Mouse (Mus musculus) heart, postnatal 36 days (tissue): Measurements from ENCODE around the gene Limd2. TPM values are rescaled to one million over a fixed set of nuclear protein-coding genes. Genes with fewer than 3 reads are reported as not detected.
"Not testable (repeated sequence)": the region's sequence is repeated elsewhere in the genome, so short reads cannot be mapped to it uniquely, and the experiment has no call there.

Experiments
- DNase-seq, 2 experiments: peaks; one replicate each; pipeline ENCODE4 v3.0.0; 2021 to 2022
- intact Hi-C: fragments of 180-260 bp; cut with DNase I; formaldehyde crosslinking; loops from one replicate; pipeline ENCODE4 v1.15.1; 2025
- total RNA-seq, 2 experiments: library from RNA; stranded (reverse); gene quantifications; 2 replicates each; pipeline ENCODE4 v1.2.3; 2021

The Limd2 gene
- total RNA-seq = 1 to 10 TPM; 4.2 to 4.8 TPM

GRCm38 (mm10) chr11:106160841-106161721, at the start of gene Limd2, which contains the start of gene Gm10840:
Limd2 (minus strand) TSS chr11:106160860.
Gm10840 (plus strand) TSS chr11:106160850.
- intact Hi-C loops = no loop called here
- no peak for DNase-seq

DNA sequence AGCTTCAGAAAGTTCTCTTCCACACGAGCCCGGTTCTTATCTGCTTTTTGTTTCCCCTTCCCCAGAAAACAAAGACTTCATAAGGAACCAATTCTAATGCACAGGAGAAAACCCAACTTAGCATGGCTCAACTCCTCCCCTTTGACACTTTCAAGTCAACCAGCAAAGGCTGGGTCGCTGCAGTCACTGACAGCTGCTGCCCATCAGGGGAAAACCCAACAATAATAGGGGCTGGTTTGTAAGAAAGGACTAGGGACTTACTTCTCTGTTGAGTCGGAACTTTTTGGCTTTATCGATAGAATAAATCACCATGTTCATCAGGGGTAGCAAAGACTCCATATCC, 41.4 kb upstream of the Limd2 start, which contains the start of gene Strada:
TSS of gene Strada (minus strand) at position 46 of the 343 bp plus-strand sequence.
- intact Hi-C loops = no loop called here
- no peak for DNase-seq

DNA sequence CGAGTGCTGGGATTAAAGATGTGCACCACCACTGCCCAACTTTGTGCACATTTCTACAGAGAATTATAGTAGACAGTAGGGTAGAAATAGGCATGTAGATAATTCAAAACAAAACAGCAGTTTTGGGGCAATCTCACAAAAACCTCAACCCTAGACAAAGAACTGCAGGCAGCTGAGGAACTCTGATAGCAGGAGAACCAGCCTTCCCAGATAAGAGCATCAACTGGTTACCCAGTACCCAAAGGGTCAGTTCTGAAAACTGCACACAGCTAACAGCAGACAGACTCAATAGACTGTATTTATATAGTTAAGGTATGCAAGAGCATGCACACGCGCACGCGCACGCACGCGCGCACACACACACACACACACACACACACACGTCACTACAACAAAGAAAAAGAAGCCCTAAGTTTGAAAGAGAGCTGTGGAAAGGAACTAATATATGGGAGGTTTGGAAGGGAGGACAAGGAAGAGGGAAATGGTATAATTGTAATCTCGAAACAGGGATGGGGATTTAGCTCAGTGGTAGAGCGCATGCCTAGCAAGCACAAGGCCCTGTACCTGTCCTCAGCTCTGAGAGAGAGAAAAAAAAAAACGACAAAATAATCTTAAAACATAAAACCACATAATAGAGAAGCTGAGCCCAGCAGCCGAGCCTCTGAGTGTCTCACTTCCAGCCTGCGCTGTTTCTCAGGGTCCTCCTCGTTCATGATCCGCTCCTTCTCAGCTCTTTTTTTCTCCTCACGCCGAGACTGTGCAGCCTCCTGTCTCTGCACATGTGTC, 40.9 kb upstream of the Limd2 start:
- no peak for DNase-seq
- intact Hi-C loops = no loop called here

DNA sequence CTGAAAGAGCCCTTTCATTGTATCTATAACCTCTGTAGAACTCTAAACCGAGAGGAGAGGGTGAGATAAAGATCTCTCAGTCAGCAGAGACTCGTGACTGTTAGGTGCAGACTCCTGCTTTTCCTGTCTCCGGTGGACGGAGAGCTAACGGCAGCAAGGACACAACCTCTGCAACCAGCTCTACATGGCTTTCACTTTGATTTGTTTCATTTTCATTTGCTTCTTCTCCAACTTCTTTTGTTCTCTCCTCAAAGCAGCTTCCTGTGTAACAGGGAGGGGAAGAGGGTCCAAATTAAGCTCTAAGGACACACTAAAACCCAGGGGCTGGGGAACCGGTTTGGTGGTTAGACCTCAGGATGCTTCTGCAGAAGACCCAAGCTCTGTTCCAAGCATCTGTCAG, 40.1 kb upstream of the Limd2 start:
- intact Hi-C loops = no loop called here
- DNase-seq = no peak

DNA sequence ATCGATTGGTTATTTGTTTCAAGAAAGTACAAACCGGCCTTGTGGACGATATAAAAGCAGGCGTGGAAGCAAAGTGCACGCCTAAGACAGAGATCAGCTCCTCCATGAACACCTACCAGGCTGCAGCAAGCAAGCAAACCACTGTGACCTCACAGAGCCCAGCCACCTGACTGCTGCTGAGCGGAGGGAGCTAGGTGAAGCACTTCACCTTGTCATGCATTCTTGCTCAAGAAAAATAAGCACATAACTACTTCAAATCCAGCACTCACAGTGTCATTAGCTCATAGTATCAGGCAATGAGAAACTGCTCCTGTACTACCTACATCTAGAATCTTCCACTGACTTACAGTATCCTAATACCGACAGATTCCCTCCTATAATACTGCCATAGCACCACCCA, 39.3 kb upstream of the Limd2 start:
- intact Hi-C loops, DNase-seq: not testable (repeated sequence)

GRCm38 (mm10) chr11:106198277-106198676, 37.6 kb upstream of the Limd2 start:
- no peak for DNase-seq
- intact Hi-C loops = no loop called here

GRCm38 (mm10) chr11:106195341-106195740, 34.7 kb upstream of the Limd2 start:
- no peak for DNase-seq
- intact Hi-C loops = loop anchor here (2.0 kb wide), 1 partner anchor 15 kb away; no protein-coding TSS in a partner anchor

DNA sequence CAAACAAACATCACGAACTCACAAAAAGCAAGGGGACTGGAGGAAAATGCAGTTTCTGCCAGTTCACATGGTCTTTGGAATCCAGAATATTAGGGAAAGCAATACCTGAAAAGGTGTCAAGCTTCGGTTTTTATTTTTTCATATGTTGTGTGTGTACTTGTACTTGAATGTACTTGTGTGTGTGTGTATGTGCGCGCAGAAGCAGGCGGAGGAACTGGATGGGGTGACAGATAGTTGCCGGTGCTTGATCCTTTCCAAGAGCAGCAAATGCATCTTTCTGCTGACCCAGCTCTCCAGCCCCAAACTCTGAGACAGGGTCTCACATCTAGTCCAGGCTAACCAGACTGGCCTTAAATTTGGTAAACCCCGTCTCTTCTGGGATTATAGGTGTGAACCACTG, 34.2 kb upstream of the Limd2 start:
- no peak for DNase-seq
- intact Hi-C loops = loop anchor here (2.0 kb wide), 1 partner anchor 16 kb away; no protein-coding TSS in a partner anchor

DNA sequence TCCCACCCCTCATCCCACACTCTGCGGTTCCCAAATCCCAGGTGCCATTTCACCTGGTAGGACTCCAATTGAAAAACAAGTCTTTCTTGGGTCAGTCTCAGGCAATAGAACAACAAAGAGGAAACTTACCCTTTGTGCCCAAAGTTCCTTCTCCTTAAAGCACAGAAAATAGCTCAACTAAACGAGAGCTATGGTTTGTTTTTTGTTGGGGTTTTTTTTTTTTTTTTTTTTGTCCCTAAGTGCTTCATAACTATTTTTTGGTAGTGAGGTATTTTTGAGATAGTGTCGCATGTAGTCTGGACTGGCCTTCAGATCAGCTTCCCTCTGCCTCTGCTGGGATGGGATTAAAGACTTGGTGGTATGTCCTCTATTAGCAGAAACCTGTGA, 33.5 kb upstream of the Limd2 start:
- intact Hi-C loops = loop anchor here (2.0 kb wide), 1 partner anchor 17 kb away; no protein-coding TSS in a partner anchor
- no peak for DNase-seq

- intact Hi-C loops = loop anchor here (2.0 kb wide), 2 partner anchors 17 to 35 kb away; no protein-coding TSS in a partner anchor
- peak; percentile 93 to 95 for DNase-seq
Observed at GRCm38 (mm10) chr11:106193371-106194154, 32.9 kb upstream of the Limd2 start.

DNA sequence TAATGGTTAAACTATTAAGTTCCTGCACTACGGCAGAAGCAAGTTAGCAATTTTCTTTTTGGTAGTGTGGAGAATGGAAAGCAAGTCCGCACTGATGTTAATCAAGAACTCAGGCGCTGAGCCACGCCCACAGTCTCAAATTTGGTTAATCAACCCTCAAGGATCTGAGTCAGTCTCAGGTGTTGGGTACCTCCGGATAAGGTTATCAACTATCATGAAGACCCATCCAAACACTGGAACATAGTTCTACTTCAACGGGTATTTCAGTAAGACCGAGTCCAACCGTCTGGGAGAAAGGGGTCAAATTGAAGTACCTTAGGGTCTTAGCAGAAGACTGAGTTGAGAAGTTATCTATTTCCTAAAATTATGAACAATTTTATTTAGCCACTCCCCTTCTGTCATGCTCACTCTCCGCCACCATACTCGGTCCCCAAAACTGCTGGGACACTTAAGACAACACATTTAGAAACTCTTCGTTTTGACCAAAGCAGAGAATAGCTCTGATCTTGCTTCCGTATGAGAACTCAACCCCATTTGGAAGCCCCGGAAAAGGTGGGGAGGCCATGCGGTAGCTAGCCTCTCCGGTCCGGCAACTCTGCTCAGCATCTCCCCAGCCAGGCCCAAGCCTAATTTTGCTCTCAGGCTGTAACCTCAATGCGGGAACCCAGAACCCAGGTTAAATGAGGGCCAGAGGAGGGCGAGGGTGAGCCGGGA, 32.2 kb upstream of the Limd2 start:
- intact Hi-C loops = loop anchor here (2.0 kb wide), 1 partner anchor 34 kb away; no protein-coding TSS in a partner anchor
- no peak for DNase-seq

DNA sequence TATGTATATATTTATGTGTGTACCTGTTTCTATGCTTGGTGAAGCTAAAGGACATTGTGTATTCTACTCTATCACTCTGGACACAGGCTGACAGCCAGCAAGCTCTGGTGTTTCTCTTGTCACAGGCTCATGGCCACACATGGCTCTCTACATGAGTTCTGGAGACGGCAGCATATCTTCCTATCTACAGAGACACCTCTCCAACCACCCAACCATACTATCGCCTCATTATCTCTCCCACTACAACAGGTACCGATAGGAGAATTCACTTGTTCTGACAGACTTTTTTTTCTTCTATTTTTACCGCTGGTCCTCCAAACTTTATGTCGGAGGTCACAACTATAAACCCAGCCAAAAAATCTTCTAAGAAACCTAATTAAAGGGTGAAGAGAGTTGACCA, 31.6 kb upstream of the Limd2 start:
- intact Hi-C loops = loop anchor here (2.0 kb wide), 1 partner anchor 33 kb away; no protein-coding TSS in a partner anchor
- no peak for DNase-seq

- intact Hi-C loops = loop anchor here (2.0 kb wide), 1 partner anchor 33 kb away; no protein-coding TSS in a partner anchor
- DNase-seq = no peak
Observed at GRCm38 (mm10) chr11:106191716-106192115, 31.1 kb upstream of the Limd2 start.

DNA sequence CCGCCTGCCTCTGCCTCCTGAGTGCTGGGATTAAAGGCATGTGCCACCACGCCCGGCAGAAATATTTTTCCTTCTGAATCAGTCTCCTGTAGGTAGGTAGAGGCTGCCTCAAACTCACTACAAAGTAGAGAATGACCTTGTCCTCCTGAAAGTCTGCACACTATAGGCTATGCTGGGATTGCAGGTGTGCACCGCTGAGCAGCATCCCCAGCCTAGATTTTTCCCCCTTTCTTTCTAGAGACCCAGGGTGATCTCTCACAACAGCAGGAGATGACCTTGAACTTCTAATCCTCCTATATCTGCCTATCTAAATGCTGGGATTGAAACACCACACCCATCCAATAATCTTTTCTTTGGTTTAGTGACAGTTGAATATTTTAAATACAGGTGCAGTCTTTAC, 26.7 kb upstream of the Limd2 start:
- intact Hi-C loops = no loop called here
- no peak for DNase-seq

DNA sequence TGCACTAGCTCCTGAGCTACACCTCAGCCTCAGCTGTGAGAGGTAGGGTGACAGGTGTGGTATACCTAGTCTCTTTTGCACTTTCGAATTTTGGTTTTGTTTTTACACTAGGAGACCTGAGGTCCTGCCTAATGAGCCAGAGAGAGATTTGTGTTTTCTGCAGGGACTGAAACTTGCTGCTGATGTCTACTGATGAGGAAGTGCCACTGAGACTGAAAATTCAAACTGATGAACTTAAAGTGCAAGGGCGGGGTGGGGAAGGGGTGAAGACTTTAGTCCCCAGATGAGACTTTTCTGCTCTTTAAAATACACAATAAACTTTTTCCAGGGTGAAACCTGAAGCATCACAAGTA, 19.8 kb upstream of the Limd2 start:
- intact Hi-C loops = no loop called here
- no peak for DNase-seq

GRCm38 (mm10) chr11:106179711-106180448, 19.2 kb upstream of the Limd2 start:
- DNase-seq = no peak
- intact Hi-C loops = loop anchor here (1.0 kb wide), 1 partner anchor 28 kb away; no protein-coding TSS in a partner anchor

- intact Hi-C loops = no loop called here
- DNase-seq = no peak
Observed at GRCm38 (mm10) chr11:106178036-106178782, 17.5 kb upstream of the Limd2 start.

DNA sequence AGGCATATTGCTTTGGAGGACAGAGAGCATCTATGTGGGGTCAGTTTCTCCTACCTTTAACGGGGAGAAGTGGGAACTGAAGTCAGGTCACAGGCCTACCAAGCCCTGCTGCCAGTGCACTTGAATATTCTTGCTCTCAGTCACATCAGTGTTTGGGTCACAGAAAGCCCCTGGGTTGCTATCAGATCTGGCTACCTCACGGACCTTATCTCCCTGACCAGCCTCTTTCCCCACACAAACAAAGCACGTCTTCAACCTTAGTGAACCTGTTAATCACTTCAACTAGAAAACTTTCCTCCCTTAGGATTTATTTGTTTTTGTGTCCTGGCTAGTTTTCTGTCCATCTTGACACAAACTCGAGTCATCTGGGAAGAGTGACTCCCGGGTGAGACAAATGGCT, 15.7 kb upstream of the Limd2 start:
- DNase-seq = no peak
- intact Hi-C loops = no loop called here
